Mouse (Mus musculus): Measurements from ENCODE around the gene Fam160a2.
"Not testable (repeated sequence)": the region's sequence is repeated elsewhere in the genome, so short reads cannot be mapped to it uniquely, and the experiment has no call there.

The Fam160a2 gene

GRCm38 (mm10) chr7:105390236-105390635 lies 9.6 kb downstream of the Fam160a2 start:
- no peak for DNase-seq (ENCODE audit: low spot score)

GRCm38 (mm10) chr7:105387696-105388095 lies 12.2 kb downstream of the Fam160a2 start:
- no peak for DNase-seq (ENCODE audit: low spot score)

- no peak for DNase-seq (ENCODE audit: low spot score)
These were observed 19.5 kb downstream of the Fam160a2 start for GRCm38 (mm10) chr7:105380329-105380728.

- no peak for DNase-seq (ENCODE audit: low spot score)
These were observed 25.0 kb downstream of the Fam160a2 start, which contains the start of gene Gm5901 for GRCm38 (mm10) chr7:105374866-105375265. Gene Gm5901 (plus strand): TSS chr7:105375038.

- DNase-seq (ENCODE audit: low spot score): peak; percentile 8
These were observed 25.9 kb downstream of the Fam160a2 start for GRCm38 (mm10) chr7:105373976-105374375.

- no peak for DNase-seq (ENCODE audit: low spot score)
These were observed 26.3 kb downstream of the Fam160a2 start for GRCm38 (mm10) chr7:105373509-105373908.

- no peak for DNase-seq (ENCODE audit: low spot score)
These were observed 26.9 kb downstream of the Fam160a2 start for GRCm38 (mm10) chr7:105372912-105373311.

GRCm38 (mm10) chr7:105368521-105368920 lies 31.3 kb downstream of the Fam160a2 start:
- no peak for DNase-seq (ENCODE audit: low spot score)

GRCm38 (mm10) chr7:105367930-105368329 lies 31.9 kb downstream of the Fam160a2 start, which contains the start of gene Olfr692:
Gene Olfr692 (plus strand): TSS chr7:105368230.
- DNase-seq (ENCODE audit: low spot score): no peak

GRCm38 (mm10) chr7:105367268-105367667 lies 32.6 kb downstream of the Fam160a2 start:
- DNase-seq (ENCODE audit: low spot score): no peak

GRCm38 (mm10) chr7:105361713-105362112 lies 38.1 kb downstream of the Fam160a2 start:
- DNase-seq (ENCODE audit: low spot score): no peak

GRCm38 (mm10) chr7:105356487-105356886 lies 43.4 kb downstream of the Fam160a2 start:
- not testable (repeated sequence) for DNase-seq (ENCODE audit: low spot score)

GRCm38 (mm10) chr7:105356064-105356463 lies 43.8 kb downstream of the Fam160a2 start:
- DNase-seq (ENCODE audit: low spot score): not testable (repeated sequence)

GRCm38 (mm10) chr7:105342752-105343151 lies 57.1 kb downstream of the Fam160a2 start:
- DNase-seq (ENCODE audit: low spot score): no peak

- DNase-seq (ENCODE audit: low spot score): no peak
These were observed 57.7 kb downstream of the Fam160a2 start, which contains the start of gene Olfr691 for GRCm38 (mm10) chr7:105342170-105342569. Gene Olfr691 (minus strand): TSS chr7:105342270.

- no peak for DNase-seq (ENCODE audit: low spot score)
These were observed 65.8 kb downstream of the Fam160a2 start, which contains the start of gene Olfr690 for GRCm38 (mm10) chr7:105334004-105334403. Gene Olfr690 (minus strand): TSS chr7:105334104.

GRCm38 (mm10) chr7:105325302-105325701 lies 74.6 kb downstream of the Fam160a2 start:
- DNase-seq (ENCODE audit: low spot score): no peak
